ENCODE assay signal across 8 mouse cellular contexts in the genomic region with DNA sequence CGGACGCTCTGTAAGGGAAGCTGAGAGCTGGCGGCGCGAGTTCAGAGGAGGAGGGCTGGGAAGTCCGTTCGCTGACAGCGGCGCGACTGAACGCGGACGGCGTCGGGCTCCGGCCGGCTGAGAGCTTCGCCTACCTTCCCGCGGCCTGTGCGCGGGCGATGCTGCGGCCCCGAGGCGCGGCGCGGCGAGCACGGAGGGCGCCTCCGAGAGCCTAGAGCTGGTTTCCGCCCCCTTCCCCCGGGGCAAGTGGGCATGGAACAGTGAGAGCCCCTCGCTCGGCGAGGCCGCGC. TPM values are rescaled to one million over a fixed set of nuclear protein-coding genes. Genes with fewer than 3 reads are reported as not detected.
DNase-seq lines count a peak whose midpoint lies in the region; ATAC-seq and TF ChIP-seq lines count a peak whose summit lies in the region.

No protein-coding gene starts in this region.

- under 1% methylated on average over 40 of the region's 40 CpGs for WGBS in heart, postnatal 0 days
- WGBS in hindbrain, embryonic 12.5 days = under 1% methylated on average over 40 of the region's 40 CpGs
- WGBS in midbrain, embryonic 11.5 days = under 1% methylated on average over 40 of the region's 40 CpGs

- H3K4me1 ChIP-seq in heart, postnatal 0 days (ENCODE audit: control insufficient read depth, insufficient read depth) = peaks cover 33% of the 10 kb centered on the region
- peaks cover 46% of the 10 kb centered on the region for H3K4me1 ChIP-seq in hindbrain, embryonic 12.5 days
- peaks cover 15% of the 10 kb centered on the region for H3K4me1 ChIP-seq in midbrain, embryonic 11.5 days (ENCODE audit: control insufficient read depth, insufficient read depth, low read length)

- peak overlapping the region; percentile 86 for H3K27ac ChIP-seq in heart, postnatal 0 days (ENCODE audit: low read depth)
- H3K27ac ChIP-seq in hindbrain, embryonic 12.5 days = peak overlapping the region; percentile 86
- H3K27ac ChIP-seq in midbrain, embryonic 11.5 days (ENCODE audit: low read depth, low read length) = peak overlapping the region; percentile 61

- peak overlapping the region; percentile 77 for H3K4me2 ChIP-seq in heart, postnatal 0 days (ENCODE audit: low read depth, low read length)
- H3K4me2 ChIP-seq in hindbrain, embryonic 12.5 days (replicated peaks) = peak overlapping the region; percentile 91
- H3K4me2 ChIP-seq in midbrain, embryonic 11.5 days = peak overlapping the region; percentile 93

- no peaks in the 10 kb centered on the region for H3K36me3 ChIP-seq in heart, postnatal 0 days (replicated peaks; ENCODE audit: control insufficient read depth, insufficient read depth, low read length)
- no peaks in the 10 kb centered on the region for H3K36me3 ChIP-seq in hindbrain, embryonic 12.5 days
- H3K36me3 ChIP-seq in midbrain, embryonic 11.5 days (ENCODE audit: control insufficient read depth, insufficient read depth, low read length) = no peaks in the 10 kb centered on the region

- ATAC-seq in heart, postnatal 0 days (ENCODE audit: insufficient read depth, low read depth) = peak; percentile 65
- ATAC-seq in hindbrain, embryonic 12.5 days (ENCODE audit: low FRiP score) = peak; percentile 59
- peak; percentile 70 for ATAC-seq in midbrain, embryonic 11.5 days (ENCODE audit: low FRiP score)
- no peak for ATAC-seq in monocyte, adult 5-6 weeks (replicated peaks; ENCODE audit: insufficient number of reproducible peaks, low FRiP score, low TSS enrichment, poor library complexity, severe bottlenecking)

- peak overlapping the region; percentile 58 for H3K4me3 ChIP-seq in heart, postnatal 0 days (ENCODE audit: low read depth, low read length)
- H3K4me3 ChIP-seq in hindbrain, embryonic 12.5 days = peak overlapping the region; percentile 81
- H3K4me3 ChIP-seq in midbrain, embryonic 11.5 days (ENCODE audit: low read depth, low read length) = peak overlapping the region; percentile 67

- H3K9ac ChIP-seq in heart, postnatal 0 days (replicated peaks; ENCODE audit: low read depth, low read length) = peak overlapping the region; percentile 57
- H3K9ac ChIP-seq in hindbrain, embryonic 12.5 days = peak overlapping the region; percentile 78
- peak overlapping the region; percentile 73 for H3K9ac ChIP-seq in midbrain, embryonic 11.5 days (ENCODE audit: low read length)

- no peak for DNase-seq in heart, postnatal 0 days (ENCODE audit: low spot score)
- no peak for DNase-seq in heart, postnatal 36 days
- peak; percentile 33 for DNase-seq in WW6 (ENCODE audit: low read depth, low spot score)
- peak; percentile 96 for DNase-seq in midbrain, embryonic 11.5 days (ENCODE audit: low spot score, missing footprints)
- DNase-seq in gastrocnemius, postnatal 14 days = no peak
- DNase-seq in frontal cortex, postnatal 36 days (ENCODE audit: low spot score in 2 of 2) = no peak

- TF ChIP-seq CTCF in heart, postnatal 0 days (IDR thresholded peaks at IDR 0.05; ENCODE audit: low read depth) = no peak

- no peaks in the 10 kb centered on the region for H3K9me3 ChIP-seq in heart, postnatal 0 days (replicated peaks; ENCODE audit: control insufficient read depth, low read length)
- H3K9me3 ChIP-seq in hindbrain, embryonic 12.5 days (replicated peaks) = no peaks in the 10 kb centered on the region
- H3K9me3 ChIP-seq in midbrain, embryonic 11.5 days (ENCODE audit: control insufficient read depth, low read length) = no peaks in the 10 kb centered on the region

- no peaks in the 10 kb centered on the region; the same call in 1 of the 2 replicates for H3K27me3 ChIP-seq in heart, postnatal 0 days (ENCODE audit: control insufficient read depth, insufficient read depth, low read length)
- peaks cover 13% of the 10 kb centered on the region for H3K27me3 ChIP-seq in hindbrain, embryonic 12.5 days
- no peaks in the 10 kb centered on the region; the same call in 1 of the 2 replicates for H3K27me3 ChIP-seq in midbrain, embryonic 11.5 days (ENCODE audit: control insufficient read depth, insufficient read depth, low read length)

- 0 out of 2 replicates have a peak, but pooled peaks have one; percentile 16 for TF ChIP-seq EP300 in heart, postnatal 0 days (IDR thresholded peaks at IDR 0.05; ENCODE audit: low read depth)

- intact Hi-C loops in heart, postnatal 36 days (cut with DNase I) = loop anchor here (2.0 to 5.0 kb wide), 5 partner anchors 76 to 406 kb away; a partner anchor contains a TSS
- intact Hi-C loops in gastrocnemius, postnatal 14 days (cut with DNase I; ENCODE audit: low total_unique reads) = no loop called here

RNA-seq across cellular contexts. Expression of a gene that starts 0.3 kb away (rescaled TPM):
- 45.9 and 53.4 TPM in 2 replicates for total RNA-seq in heart, postnatal 0 days (2014; rRNA removed; ENCODE audit: low replicate concordance)
- polyA plus RNA-seq in heart, postnatal 0 days (2015; fragmentation: Nextera tagmentation; extraction: Ambion mirVana) = 12.3 and 12.6 TPM in 2 replicates
- 10 to 100 TPM; 21.9 to 24.4 TPM for total RNA-seq in heart, postnatal 36 days (2021)
- 26.2 and 27.3 TPM in 2 replicates for polyA plus RNA-seq in hindbrain, embryonic 12.5 days (2016; fragmentation: Nextera tagmentation; extraction: Ambion mirVana)
- polyA plus RNA-seq in midbrain, embryonic 11.5 days (2014; fragmentation: Nextera tagmentation; extraction: Ambion mirVana) = 9.6 and 12.1 TPM in 2 replicates
- total RNA-seq in gastrocnemius, postnatal 14 days (2021) = 1 to 10 TPM; 4.9 to 6.8 TPM
- 6.0 to 16.5 TPM (median 9.1 TPM) in 3 replicates for total RNA-seq in monocyte, adult 5-6 weeks (2017)

Comparison
In these comparisons a context has a peak if more than half of its experiments do, and no peak if none do; other contexts are left out.
1. DNase-seq: peak in WW6 (single experiment) and midbrain, embryonic 11.5 days (single experiment); none in heart, postnatal 0 days (single experiment), heart, postnatal 36 days (0 of 2), gastrocnemius, postnatal 14 days (single experiment) and frontal cortex, postnatal 36 days (0 of 2).
2. Peak in every context shown above with its lines, with median percentiles within 50 percentile points of each other: H3K27ac ChIP-seq, H3K4me2 ChIP-seq, H3K4me3 ChIP-seq and H3K9ac ChIP-seq.